Mouse (Mus musculus) C2C12 (cell line): Measurements from ENCODE around the gene Tmem56. TPM values are rescaled to one million over a fixed set of nuclear protein-coding genes. Genes with fewer than 3 reads are reported as not detected.

Experiments
- H3K27me3 ChIP-seq: one replicate; pipeline ENCODE4 v1.6.1; 2011; ENCODE audit not compliant: control insufficient read depth, insufficient read depth, insufficient read length
- H3K36me3 ChIP-seq: one replicate; pipeline ENCODE4 v1.6.1; 2011; ENCODE audit not compliant: control insufficient read depth, insufficient read depth
- H3K4me3 ChIP-seq: one replicate; pipeline ENCODE4 v1.5.1; 2011; ENCODE audit warnings: mild to moderate bottlenecking, control low read depth; ENCODE audit not compliant: poor library complexity, insufficient read depth, severe bottlenecking
- H3K79me2 ChIP-seq: one replicate; pipeline ENCODE4 v1.6.1; 2011; ENCODE audit not compliant: control insufficient read depth, insufficient read depth
- H3K79me3 ChIP-seq: one replicate; pipeline ENCODE4 v1.6.1; 2011; ENCODE audit warnings: low read depth, control low read depth
- H3ac ChIP-seq: one replicate; pipeline ENCODE3; 2011; ENCODE audit warnings: low read depth; ENCODE audit not compliant: control insufficient read depth, insufficient read length
- CEBPB ChIP-seq: IDR thresholded peaks from one replicate; pipeline ENCODE4 v1.6.1; 2011; ENCODE audit warnings: low read depth, mild to moderate bottlenecking, control low read depth, moderate library complexity
- CTCF ChIP-seq: IDR thresholded peaks from one replicate; pipeline ENCODE4 v1.5.1; 2011; ENCODE audit not compliant: control insufficient read depth, insufficient read depth, insufficient read length
- FOSL1 ChIP-seq: IDR thresholded peaks from one replicate; pipeline ENCODE4 v1.8.0; 2011; ENCODE audit warnings: mild to moderate bottlenecking, low read length; ENCODE audit not compliant: poor library complexity, insufficient read depth, severe bottlenecking
- MAX ChIP-seq: IDR thresholded peaks from one replicate; pipeline ENCODE4 v1.6.1; 2011; ENCODE audit warnings: mild to moderate bottlenecking, control low read depth
- MYOD1 ChIP-seq: IDR thresholded peaks from one replicate; pipeline ENCODE4 v1.6.1; 2011; ENCODE audit warnings: low read depth; ENCODE audit not compliant: control insufficient read depth, insufficient read length
- MYOG ChIP-seq: IDR thresholded peaks from one replicate; pipeline ENCODE4 v1.6.1; 2011; ENCODE audit not compliant: control insufficient read depth, insufficient read length; ENCODE audit errors: extremely low read depth
- USF1 ChIP-seq: IDR thresholded peaks from one replicate; pipeline ENCODE4 v1.6.1; 2011; ENCODE audit warnings: low read depth, mild to moderate bottlenecking, control low read depth, moderate library complexity
- polyA plus RNA-seq: library from polyadenylated mRNA; unstranded; fragments of >200 nt; fragmentation: generic; extraction: Trizol; gene quantifications from one replicate; pipeline ENCODE4 v1.2.1, GENCODE M21; 2012; ENCODE audit warnings: missing spikeins

Tmem56 gene
- polyA plus RNA-seq, 1 experiment = 0.09 TPM

GRCm38 (mm10) chr3:121309429-121309828, 26.5 kb upstream of the Tmem56 start:
- no peaks in the 10 kb centered on the region for H3K79me2 ChIP-seq
- no peaks in the 10 kb centered on the region for H3K79me3 ChIP-seq
- no peaks in the 10 kb centered on the region for H3K27me3 ChIP-seq
- no peak overlapping the region for H3K4me3 ChIP-seq
- no peak overlapping the region for H3ac ChIP-seq
- TF ChIP-seq CEBPB (no peak), MYOD1 (no peak), CTCF (no peak), MAX (no peak), FOSL1 (no peak), MYOG (no peak), USF1 (no peak)
- no peaks in the 10 kb centered on the region for H3K36me3 ChIP-seq

- H3K79me2 ChIP-seq = no peaks in the 10 kb centered on the region
- no peaks in the 10 kb centered on the region for H3K36me3 ChIP-seq
- TF ChIP-seq MYOD1 (no peak), MAX (no peak), CTCF (no peak), USF1 (no peak), MYOG (no peak), FOSL1 (no peak), CEBPB (no peak)
- H3K4me3 ChIP-seq = no peak overlapping the region
- H3ac ChIP-seq = no peak overlapping the region
- H3K79me3 ChIP-seq = no peaks in the 10 kb centered on the region
- no peaks in the 10 kb centered on the region for H3K27me3 ChIP-seq
Measured at GRCm38 (mm10) chr3:121308935-121309334, 26.0 kb upstream of the Tmem56 start.

GRCm38 (mm10) chr3:121307532-121308234, 24.8 kb upstream of the Tmem56 start:
- no peak overlapping the region for H3ac ChIP-seq
- no peaks in the 10 kb centered on the region for H3K27me3 ChIP-seq

GRCm38 (mm10) chr3:121306641-121307040, 23.7 kb upstream of the Tmem56 start:
- Histone ChIP-seq H3K79me2 (no peaks in the 10 kb centered on the region), H3K79me3 (no peaks in the 10 kb centered on the region), H3ac (no peak overlapping the region), H3K4me3 (no peak overlapping the region), H3K36me3 (no peaks in the 10 kb centered on the region), H3K27me3 (no peaks in the 10 kb centered on the region)
- TF ChIP-seq CEBPB (no peak), USF1 (no peak), CTCF (no peak), MYOD1 (no peak), MYOG (no peak), MAX (no peak), FOSL1 (no peak)

More at GRCm38 (mm10) chr3:121307532-121308234, 24.8 kb upstream of the Tmem56 start:
- Histone ChIP-seq H3K4me3 (no peak overlapping the region), H3K36me3 (no peaks in the 10 kb centered on the region), H3K79me2 (no peaks in the 10 kb centered on the region), H3K79me3 (no peaks in the 10 kb centered on the region)
- TF ChIP-seq USF1 (no peak), CTCF (peak; percentile 82)

- no peak overlapping the region for H3ac ChIP-seq
- no peaks in the 10 kb centered on the region for H3K36me3 ChIP-seq
- peaks cover 14% of the 10 kb centered on the region for H3K79me2 ChIP-seq
- peaks cover 5% of the 10 kb centered on the region for H3K79me3 ChIP-seq
- H3K27me3 ChIP-seq = no peaks in the 10 kb centered on the region
- TF ChIP-seq MAX = no peak
- no peak for TF ChIP-seq CEBPB
- TF ChIP-seq USF1 = no peak
- no peak for TF ChIP-seq CTCF
- TF ChIP-seq MYOD1 = no peak
- TF ChIP-seq FOSL1 = no peak
- no peak for TF ChIP-seq MYOG
- no peak overlapping the region for H3K4me3 ChIP-seq
Measured at GRCm38 (mm10) chr3:121294200-121294599, 11.3 kb upstream of the Tmem56 start.

- peak within 1 kb of the TSS; percentile 50 for H3K4me3 ChIP-seq
- no peaks in the 10 kb centered on the region for H3K36me3 ChIP-seq
- H3K79me3 ChIP-seq = peaks cover 5% of the 10 kb centered on the region
- H3K27me3 ChIP-seq = no peaks in the 10 kb centered on the region
- peak; percentile 20 for TF ChIP-seq MAX
- TF ChIP-seq MYOG = no peak
- H3ac ChIP-seq = peak within 1 kb of the TSS; percentile 91
- H3K79me2 ChIP-seq = peaks cover 14% of the 10 kb centered on the region
Measured at GRCm38 (mm10) chr3:121291560-121292258, 8.8 kb upstream of the Tmem56 start, which contains the start of gene Alg14. TSS of gene Alg14 (plus strand) at chr3:121291773.
